Mouse (Mus musculus) neural tube, embryonic 15.5 days (tissue): ENCODE data around the gene Hs3st5. TPM values are rescaled to one million over a fixed set of nuclear protein-coding genes. Genes with fewer than 3 reads are reported as not detected.
A peak's percentile ranks its signal among the peaks of the same experiment; 100 is the strongest.
"Not testable (repeated sequence)": the region's sequence is repeated elsewhere in the genome, so short reads cannot be mapped to it uniquely, and the experiment has no call there.

ENCODE experiments used
- ATAC-seq: fragments of 200-750 bp; cut with Nextera tagmentation; 2 replicates; pipeline ENCODE4 v1.8.0; 2017; ENCODE audit warnings: mild to moderate bottlenecking, moderate TSS enrichment, moderate library complexity; ENCODE audit not compliant: low FRiP score
- H3K27ac ChIP-seq: fragments of 300-500 bp; sonication (generic); replicated peaks from 2 replicates; pipeline ENCODE4 v1.5.1; 2015; ENCODE audit warnings: mild to moderate bottlenecking, inconsistent platforms
- H3K27me3 ChIP-seq: fragments of 300-500 bp; sonication (generic); replicated peaks from 2 replicates; pipeline ENCODE4 v1.6.1; 2015; ENCODE audit warnings: inconsistent platforms
- H3K36me3 ChIP-seq: fragments of 300-500 bp; sonication (generic); 2 replicates; pipeline ENCODE4 v1.6.1; 2015; ENCODE audit warnings: inconsistent platforms
- H3K4me1 ChIP-seq: fragments of 300-500 bp; sonication (generic); 2 replicates; pipeline ENCODE4 v1.6.1; 2015; ENCODE audit warnings: inconsistent platforms
- H3K4me2 ChIP-seq: fragments of 300-500 bp; sonication (generic); 2 replicates; pipeline ENCODE4 v1.6.1; 2015; ENCODE audit warnings: inconsistent platforms, mild to moderate bottlenecking, moderate library complexity
- H3K4me3 ChIP-seq: fragments of 300-500 bp; sonication (generic); replicated peaks from 2 replicates; pipeline ENCODE4 v1.5.1; 2015; ENCODE audit warnings: mild to moderate bottlenecking, inconsistent platforms
- H3K9ac ChIP-seq: fragments of 300-500 bp; sonication (generic); replicated peaks from 2 replicates; pipeline ENCODE4 v1.6.1; 2015; ENCODE audit warnings: mild to moderate bottlenecking, inconsistent platforms
- H3K9me3 ChIP-seq: fragments of 300-500 bp; sonication (generic); replicated peaks from 2 replicates; pipeline ENCODE4 v1.6.1; 2016; ENCODE audit warnings: inconsistent platforms
- WGBS: fragments of 180-500 bp; shearing (Covaris S2); methylation state at CpG from one replicate; pipeline ENCODE4 v1.1.7; 2015; ENCODE audit warnings: mixed read lengths; 5-methylcytosine and 5-hydroxymethylcytosine counted together
- polyA plus RNA-seq: library from polyadenylated mRNA; unstranded; fragments of >200 nt; fragmentation: Nextera tagmentation; extraction: Ambion mirVana; gene quantifications from 2 replicates; pipeline ENCODE4 v1.2.1, GENCODE M21; 2015

The Hs3st5 gene
- polyA plus RNA-seq, 1 experiment from 2014 or later = 43.7 TPM

GRCm38 (mm10) chr10:36507991-36508546, 1.5 kb downstream of the Hs3st5 start:
- peak overlapping the region; percentile 75 for H3K9ac ChIP-seq
- no peaks in the 10 kb centered on the region for H3K27me3 ChIP-seq
- H3K9me3 ChIP-seq = no peaks in the 10 kb centered on the region
- ATAC-seq = no peak
- H3K4me1 ChIP-seq = peaks cover 13% of the 10 kb centered on the region
- peak overlapping the region; percentile 66 for H3K4me3 ChIP-seq
- peak overlapping the region; percentile 82 for H3K4me2 ChIP-seq
- peak overlapping the region; percentile 88 for H3K27ac ChIP-seq
- WGBS = 2% methylated on average over 18 of the region's 18 CpGs
- H3K36me3 ChIP-seq = no peaks in the 10 kb centered on the region

- Histone ChIP-seq H3K36me3 (no peaks in the 10 kb centered on the region), H3K4me2 (peak overlapping the region; percentile 82), H3K9me3 (no peaks in the 10 kb centered on the region), H3K4me1 (peaks cover 13% of the 10 kb centered on the region), H3K9ac (peak overlapping the region; percentile 32; the same call in 1 of the 2 replicates), H3K27me3 (no peaks in the 10 kb centered on the region), H3K4me3 (peak overlapping the region; percentile 66), H3K27ac (no peak overlapping the region)
- 37% methylated on average over 4 of the region's 4 CpGs for WGBS
- ATAC-seq = no peak
These were observed 2.9 kb downstream of the Hs3st5 start for GRCm38 (mm10) chr10:36509477-36509876.

- Histone ChIP-seq H3K4me3 (no peak overlapping the region), H3K9ac (no peak overlapping the region), H3K9me3 (no peaks in the 10 kb centered on the region), H3K4me2 (no peak overlapping the region), H3K36me3 (no peaks in the 10 kb centered on the region), H3K27me3 (no peaks in the 10 kb centered on the region), H3K4me1 (no peaks in the 10 kb centered on the region), H3K27ac (no peak overlapping the region)
- no peak for ATAC-seq
These were observed 17.3 kb downstream of the Hs3st5 start for GRCm38 (mm10) chr10:36523881-36524280.

- WGBS = 20% methylated on average over 4 of the region's 4 CpGs
These were observed 27.2 kb downstream of the Hs3st5 start for GRCm38 (mm10) chr10:36533633-36534335.

GRCm38 (mm10) chr10:36546622-36547021, 40.0 kb downstream of the Hs3st5 start:
- no peaks in the 10 kb centered on the region for H3K4me1 ChIP-seq
- no peak overlapping the region for H3K4me3 ChIP-seq
- no peak overlapping the region for H3K4me2 ChIP-seq
- H3K27me3 ChIP-seq = no peaks in the 10 kb centered on the region
- ATAC-seq = no peak
- H3K27ac ChIP-seq = no peak overlapping the region
- WGBS = 35% methylated on average over 2 of the region's 2 CpGs
- H3K9ac ChIP-seq = no peak overlapping the region
- H3K36me3 ChIP-seq = no peaks in the 10 kb centered on the region
- H3K9me3 ChIP-seq = no peaks in the 10 kb centered on the region

More at GRCm38 (mm10) chr10:36533633-36534335, 27.2 kb downstream of the Hs3st5 start:
- H3K36me3 ChIP-seq = no peaks in the 10 kb centered on the region
- H3K27me3 ChIP-seq = no peaks in the 10 kb centered on the region
- peak overlapping the region; percentile 37 for H3K27ac ChIP-seq
- no peak overlapping the region for H3K4me3 ChIP-seq
- peak; percentile 79 for ATAC-seq
- no peak overlapping the region for H3K9ac ChIP-seq
- no peaks in the 10 kb centered on the region for H3K9me3 ChIP-seq
- H3K4me2 ChIP-seq = no peak overlapping the region
- no peaks in the 10 kb centered on the region for H3K4me1 ChIP-seq

GRCm38 (mm10) chr10:36547713-36548112, 41.1 kb downstream of the Hs3st5 start:
- H3K4me1 ChIP-seq, H3K9me3 ChIP-seq, H3K9ac ChIP-seq, H3K36me3 ChIP-seq, H3K27me3 ChIP-seq, H3K4me3 ChIP-seq, H3K4me2 ChIP-seq, H3K27ac ChIP-seq, ATAC-seq: not testable (repeated sequence)
- WGBS = 69% methylated on average over 1 of the region's 1 CpGs

- no peak for ATAC-seq
These were observed 47.4 kb downstream of the Hs3st5 start for GRCm38 (mm10) chr10:36554057-36554456.

GRCm38 (mm10) chr10:36554941-36555888, 48.6 kb downstream of the Hs3st5 start:
- 43% methylated on average over 6 of the region's 6 CpGs for WGBS
- no peak overlapping the region for H3K4me2 ChIP-seq
- H3K9ac ChIP-seq = no peak overlapping the region
- no peak overlapping the region for H3K4me3 ChIP-seq
- H3K9me3 ChIP-seq = no peaks in the 10 kb centered on the region
- H3K36me3 ChIP-seq = no peaks in the 10 kb centered on the region
- H3K27me3 ChIP-seq = no peaks in the 10 kb centered on the region
- no peak overlapping the region for H3K27ac ChIP-seq
- ATAC-seq = 0 out of 2 replicates have a peak, but pooled peaks have one; percentile 11
- peaks cover 6% of the 10 kb centered on the region; the same call in 1 of the 2 replicates for H3K4me1 ChIP-seq

More at GRCm38 (mm10) chr10:36554057-36554456, 47.4 kb downstream of the Hs3st5 start:
- Histone ChIP-seq H3K9me3 (no peaks in the 10 kb centered on the region), H3K4me1 (peaks cover 6% of the 10 kb centered on the region; the same call in 1 of the 2 replicates), H3K4me3 (no peak overlapping the region), H3K36me3 (no peaks in the 10 kb centered on the region), H3K27me3 (no peaks in the 10 kb centered on the region), H3K27ac (no peak overlapping the region), H3K9ac (no peak overlapping the region), H3K4me2 (no peak overlapping the region)
- WGBS = 81% methylated on average over 4 of the region's 4 CpGs

GRCm38 (mm10) chr10:36556128-36556527, 49.5 kb downstream of the Hs3st5 start:
- H3K4me1 ChIP-seq = peaks cover 6% of the 10 kb centered on the region; the same call in 1 of the 2 replicates
- no peak overlapping the region for H3K27ac ChIP-seq
- no peaks in the 10 kb centered on the region for H3K36me3 ChIP-seq
- no peak for ATAC-seq
- H3K9ac ChIP-seq = no peak overlapping the region
- H3K4me2 ChIP-seq = no peak overlapping the region
- 67% methylated on average over 2 of the region's 2 CpGs for WGBS
- H3K4me3 ChIP-seq = no peak overlapping the region
- H3K9me3 ChIP-seq = no peaks in the 10 kb centered on the region
- H3K27me3 ChIP-seq = no peaks in the 10 kb centered on the region

- no peak overlapping the region for H3K27ac ChIP-seq
- H3K36me3 ChIP-seq = no peaks in the 10 kb centered on the region
- H3K27me3 ChIP-seq = no peaks in the 10 kb centered on the region
- peaks cover 6% of the 10 kb centered on the region; the same call in 1 of the 2 replicates for H3K4me1 ChIP-seq
- H3K9me3 ChIP-seq = no peaks in the 10 kb centered on the region
- no peak for ATAC-seq
- 81% methylated on average over 6 of the region's 6 CpGs for WGBS
- H3K4me2 ChIP-seq = no peak overlapping the region
- H3K4me3 ChIP-seq = no peak overlapping the region
- H3K9ac ChIP-seq = no peak overlapping the region
These were observed 51.1 kb downstream of the Hs3st5 start for GRCm38 (mm10) chr10:36557673-36558072.

- Histone ChIP-seq H3K4me2 (no peak overlapping the region), H3K27me3 (no peaks in the 10 kb centered on the region), H3K4me3 (no peak overlapping the region), H3K9me3 (no peaks in the 10 kb centered on the region), H3K9ac (no peak overlapping the region), H3K27ac (no peak overlapping the region), H3K4me1 (peaks cover 6% of the 10 kb centered on the region; the same call in 1 of the 2 replicates), H3K36me3 (no peaks in the 10 kb centered on the region)
- 85% methylated on average over 5 of the region's 5 CpGs for WGBS
- no peak for ATAC-seq
These were observed 52.1 kb downstream of the Hs3st5 start for GRCm38 (mm10) chr10:36558736-36559135.
